24 mouse cellular contexts compared by ENCODE assay signal in the genomic region with DNA sequence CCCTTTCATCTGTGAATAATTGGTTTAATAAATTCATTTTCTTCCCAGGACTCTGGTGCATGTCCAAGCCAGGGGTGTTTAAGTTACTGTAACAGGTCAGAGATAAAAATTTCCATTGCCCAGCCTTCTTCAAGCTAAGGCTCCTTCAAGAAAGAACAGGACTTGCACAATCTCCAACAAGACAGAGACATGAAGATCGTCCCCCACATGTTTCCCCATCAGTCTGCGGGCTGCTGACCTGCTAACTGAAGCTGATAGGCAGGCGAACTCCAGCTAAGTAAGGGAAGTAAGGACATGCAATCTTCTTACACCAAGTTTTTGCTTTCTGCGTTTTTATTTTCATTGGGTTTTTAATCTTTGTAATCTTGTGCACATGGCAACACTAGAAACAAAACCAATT. TPM values are rescaled to one million over a fixed set of nuclear protein-coding genes. Genes with fewer than 3 reads are reported as not detected.
DNase-seq lines count a peak whose midpoint lies in the region; ATAC-seq and TF ChIP-seq lines count a peak whose summit lies in the region.
"Had no signal": no experiment of that assay in that cellular context is flagged by ENCODE, and none has a peak within 500 bp of the region (broad histone marks: within the 10 kb centered on the region; RNA-seq: fewer than 3 reads in every experiment).

No protein-coding gene starts in this region.

- ATAC-seq in megakaryocyte progenitor cell, adult 5-6 weeks (replicated peaks; ENCODE audit: poor library complexity), result peak; percentile 97
- ATAC-seq: midbrain, embryonic 13.5 days had no signal

- DNase-seq in heart, adult 11 months, result peak; percentile 21
- no peak for DNase-seq in heart, adult 18-20 months
- DNase-seq in layer of hippocampus, adult 2 months (ENCODE audit: low spot score in 2 of 2), result no peak
- no peak for DNase-seq in layer of hippocampus, postnatal 25 days (ENCODE audit: extremely low spot score in 1 of 2, low spot score in 1 of 2)
- peak; percentile 42 for DNase-seq in lung, postnatal 36 days
- no peak for DNase-seq in lung, postnatal 10 days
- no peak for DNase-seq in testis, postnatal 10 days (ENCODE audit: low spot score)
- DNase-seq: adrenal gland, postnatal 14 days; cerebellum, adult 11 months; cerebellum, postnatal 10 days; gastrocnemius, postnatal 10 days; heart, postnatal 4 days; kidney, postnatal 10 days; liver, embryonic 13.5 days; right cerebral cortex, postnatal 14 days; spleen, adult 18-20 months had no signal

- H3K4me3 ChIP-seq in layer of hippocampus, adult 2 months, result no peak overlapping the region
- H3K4me3 ChIP-seq: forebrain, embryonic 12.5 days; heart, embryonic 15.5 days; liver, embryonic 13.5 days; midbrain, embryonic 13.5 days; myocyte had no signal

- peak overlapping the region; percentile 56 for H3K27ac ChIP-seq in layer of hippocampus, adult 2 months
- H3K27ac ChIP-seq: forebrain, embryonic 12.5 days; heart, embryonic 15.5 days; liver, embryonic 13.5 days; macrophage; midbrain, embryonic 13.5 days had no signal

- TF ChIP-seq CTCF in layer of hippocampus, adult 2 months (conservative IDR thresholded peaks at IDR 0.05), result no peak

RNA-seq across cellular contexts. Expression of a gene that starts 45.8 kb away (rescaled TPM):
- total RNA-seq in heart, adult 18-20 months (2021), result 1 to 10 TPM; 2.7 to 2.8 TPM
- total RNA-seq in layer of hippocampus, adult 2 months (2021), result 10 to 100 TPM; 26.0 to 28.2 TPM
- total RNA-seq in layer of hippocampus, postnatal 25 days (2021), result 10 to 100 TPM; 23.7 to 23.8 TPM
- not detected in 2 replicates for total RNA-seq in megakaryocyte progenitor cell, adult 5-6 weeks (2015)
- total RNA-seq in megakaryocyte progenitor cell, adult 5-6 weeks (2017), result 0.04 and 0.10 TPM in 2 replicates
- total RNA-seq: adrenal gland, postnatal 14 days; CH12.LX; MEL had no signal

RNA-seq across cellular contexts. Expression of a gene that starts 54.7 kb away (rescaled TPM):
- under 1 TPM in 1 of 2 experiments, not detected in 1; 0.21 TPM for total RNA-seq in heart, adult 18-20 months (2021)
- total RNA-seq in layer of hippocampus, adult 2 months (2021), result 10 to 100 TPM; 22.5 to 23.3 TPM
- total RNA-seq in layer of hippocampus, postnatal 25 days (2021), result 10 to 100 TPM; 19.5 to 19.6 TPM
- not detected in 2 replicates for total RNA-seq in megakaryocyte progenitor cell, adult 5-6 weeks (2015)
- not detected in 2 replicates for total RNA-seq in megakaryocyte progenitor cell, adult 5-6 weeks (2017)
- total RNA-seq: adrenal gland, postnatal 14 days; heart, postnatal 4 days; MEL had no signal

Comparison
In these comparisons a context has a peak if more than half of its experiments do, and no peak if none do; other contexts are left out.
1. DNase-seq: peak in heart, adult 11 months (single experiment) and lung, postnatal 36 days (single experiment); none in heart, adult 18-20 months (0 of 2), layer of hippocampus, adult 2 months (0 of 2), layer of hippocampus, postnatal 25 days (0 of 2), lung, postnatal 10 days (single experiment) and testis, postnatal 10 days (single experiment).
2. RNA of a gene that starts 45.8 kb away (total RNA-seq): 26.0 to 28.2 TPM in layer of hippocampus, adult 2 months and 23.7 to 23.8 TPM in layer of hippocampus, postnatal 25 days; 2.7 to 2.8 TPM in heart, adult 18-20 months and 0.04 to 0.10 TPM in megakaryocyte progenitor cell, adult 5-6 weeks; every median in the first group is over 4 times any median in the second.
3. RNA of a gene that starts 54.7 kb away (total RNA-seq): 22.5 to 23.3 TPM in layer of hippocampus, adult 2 months and 19.5 to 19.6 TPM in layer of hippocampus, postnatal 25 days; 0.21 TPM in heart, adult 18-20 months and not detected in megakaryocyte progenitor cell, adult 5-6 weeks; every median in the first group is over 10 times any median in the second.